Mouse (Mus musculus): ENCODE measurements around the gene Plxnc1.

- TF ChIP-seq CTCF (IDR thresholded peaks at IDR 0.05; ENCODE audit: low read depth), result no peak
- TF ChIP-seq EP300 (IDR thresholded peaks at IDR 0.05; ENCODE audit: low read depth), result no peak
These were observed 30.6 kb downstream of the Plxnc1 start for GRCm38 (mm10) chr10:94914081-94914480.

All from liver, embryonic 14.5 days (tissue).